Mouse (Mus musculus) forebrain, embryonic 16.5 days (tissue): ENCODE results near the gene Cyp4v3. TPM values are rescaled to one million over a fixed set of nuclear protein-coding genes. Genes with fewer than 3 reads are reported as not detected.

ENCODE experiments used
- ATAC-seq: fragments of 200-750 bp; cut with Nextera tagmentation; 2 replicates; pipeline ENCODE4 v1.8.0; 2017; ENCODE audit warnings: mild to moderate bottlenecking, moderate library complexity
- H3K27ac ChIP-seq: fragments of 300-500 bp; sonication (generic); 2 replicates; pipeline ENCODE4 v1.5.1; 2014; ENCODE audit warnings: low read length, control low read depth
- H3K27me3 ChIP-seq: fragments of 300-500 bp; sonication (generic); replicated peaks from 2 replicates; pipeline ENCODE4 v1.6.1; 2014; ENCODE audit warnings: low read length; ENCODE audit not compliant: control insufficient read depth, insufficient read depth
- H3K36me3 ChIP-seq: fragments of 300-500 bp; sonication (generic); 2 replicates; pipeline ENCODE4 v1.6.1; 2014; ENCODE audit not compliant: control insufficient read depth, insufficient read depth
- H3K4me1 ChIP-seq: fragments of 300-500 bp; sonication (generic); replicated peaks from 2 replicates; pipeline ENCODE4 v1.6.1; 2014; ENCODE audit warnings: low read length; ENCODE audit not compliant: control insufficient read depth, insufficient read depth
- H3K4me2 ChIP-seq: fragments of 300-500 bp; sonication (generic); 2 replicates; pipeline ENCODE4 v1.6.1; 2014; ENCODE audit warnings: mild to moderate bottlenecking, low read length, control low read depth
- H3K4me3 ChIP-seq: fragments of 300-500 bp; sonication (generic); replicated peaks from 2 replicates; pipeline ENCODE4 v1.5.1; 2014; ENCODE audit warnings: mild to moderate bottlenecking, low read length, control low read depth
- H3K9ac ChIP-seq: fragments of 300-500 bp; sonication (generic); replicated peaks from 2 replicates; pipeline ENCODE4 v1.6.1; 2014; ENCODE audit warnings: low read depth, low read length, control low read depth
- H3K9me3 ChIP-seq: fragments of 300-500 bp; sonication (generic); 2 replicates; pipeline ENCODE4 v1.6.1; 2016; ENCODE audit warnings: low read length; ENCODE audit not compliant: control insufficient read depth
- WGBS: fragments of 180-500 bp; shearing (Covaris S2); extraction: QIAGEN DNeasy Blood & Tissue Kit; methylation state at CpG from one replicate; pipeline ENCODE4 v1.1.7; 2014; 5-methylcytosine and 5-hydroxymethylcytosine counted together
- polyA plus RNA-seq: library from polyadenylated mRNA; unstranded; fragments of >200 nt; fragmentation: Nextera tagmentation; extraction: Ambion mirVana; gene quantifications from 2 replicates; pipeline ENCODE4 v1.2.1, GENCODE M21; 2015

Cyp4v3 gene
- polyA plus RNA-seq, 1 experiment from 2014 or later, result 0.85 TPM

GRCm38 (mm10) chr8:45291790-45292189, 41.2 kb downstream of the Cyp4v3 start:
- WGBS, result 67% methylated on average over 2 of the region's 2 CpGs
- Histone ChIP-seq H3K9ac (no peak overlapping the region), H3K4me3 (no peak overlapping the region), H3K4me1 (no peaks in the 10 kb centered on the region), H3K4me2 (no peak overlapping the region), H3K27ac (no peak overlapping the region), H3K36me3 (no peaks in the 10 kb centered on the region), H3K9me3 (no peaks in the 10 kb centered on the region), H3K27me3 (no peaks in the 10 kb centered on the region)
- peak; percentile 86 for ATAC-seq

GRCm38 (mm10) chr8:45281630-45282029, 51.4 kb downstream of the Cyp4v3 start:
- Histone ChIP-seq H3K4me3 (no peak overlapping the region), H3K9me3 (no peaks in the 10 kb centered on the region), H3K36me3 (no peaks in the 10 kb centered on the region), H3K27ac (no peak overlapping the region), H3K9ac (no peak overlapping the region), H3K27me3 (no peaks in the 10 kb centered on the region), H3K4me2 (no peak overlapping the region), H3K4me1 (no peaks in the 10 kb centered on the region)
- 76% methylated on average over 8 of the region's 8 CpGs for WGBS
- no peak for ATAC-seq

- no peak overlapping the region for H3K4me3 ChIP-seq
- 79% methylated on average over 3 of the region's 3 CpGs for WGBS
These were observed 55.6 kb downstream of the Cyp4v3 start for GRCm38 (mm10) chr8:45277453-45277852.

GRCm38 (mm10) chr8:45274317-45274716, 58.7 kb downstream of the Cyp4v3 start:
- WGBS, result 72% methylated on average over 4 of the region's 4 CpGs
- H3K27ac ChIP-seq, result no peak overlapping the region
- H3K27me3 ChIP-seq, result no peaks in the 10 kb centered on the region
- H3K9me3 ChIP-seq, result no peaks in the 10 kb centered on the region
- no peak overlapping the region for H3K4me2 ChIP-seq
- H3K4me1 ChIP-seq, result no peaks in the 10 kb centered on the region
- H3K9ac ChIP-seq, result no peak overlapping the region
- ATAC-seq, result peak; percentile 62; the same call in 1 of the 2 replicates
- no peak overlapping the region for H3K4me3 ChIP-seq
- H3K36me3 ChIP-seq, result no peaks in the 10 kb centered on the region

More at GRCm38 (mm10) chr8:45277453-45277852, 55.6 kb downstream of the Cyp4v3 start:
- Histone ChIP-seq H3K27ac (no peak overlapping the region), H3K27me3 (no peaks in the 10 kb centered on the region), H3K36me3 (no peaks in the 10 kb centered on the region), H3K9me3 (no peaks in the 10 kb centered on the region), H3K4me2 (no peak overlapping the region), H3K9ac (no peak overlapping the region), H3K4me1 (no peaks in the 10 kb centered on the region)
- ATAC-seq, result no peak

GRCm38 (mm10) chr8:45269056-45269455, 64.0 kb downstream of the Cyp4v3 start:
- no peaks in the 10 kb centered on the region for H3K9me3 ChIP-seq
- H3K36me3 ChIP-seq, result no peaks in the 10 kb centered on the region
- no peak overlapping the region for H3K27ac ChIP-seq
- H3K4me1 ChIP-seq, result no peaks in the 10 kb centered on the region
- no peak for ATAC-seq
- H3K9ac ChIP-seq, result no peak overlapping the region
- H3K4me3 ChIP-seq, result no peak overlapping the region
- H3K4me2 ChIP-seq, result no peak overlapping the region
- H3K27me3 ChIP-seq, result no peaks in the 10 kb centered on the region

- no peaks in the 10 kb centered on the region for H3K36me3 ChIP-seq
- no peaks in the 10 kb centered on the region for H3K9me3 ChIP-seq
- H3K4me2 ChIP-seq, result no peak overlapping the region
- ATAC-seq, result no peak
- H3K4me3 ChIP-seq, result no peak overlapping the region
- H3K27ac ChIP-seq, result no peak overlapping the region
- H3K4me1 ChIP-seq, result no peaks in the 10 kb centered on the region
- H3K9ac ChIP-seq, result no peak overlapping the region
- no peaks in the 10 kb centered on the region for H3K27me3 ChIP-seq
These were observed 64.5 kb downstream of the Cyp4v3 start for GRCm38 (mm10) chr8:45268485-45268884.

GRCm38 (mm10) chr8:45267611-45268391, 65.2 kb downstream of the Cyp4v3 start:
- 92% methylated on average over 4 of the region's 4 CpGs for WGBS
- no peaks in the 10 kb centered on the region for H3K27me3 ChIP-seq
- no peaks in the 10 kb centered on the region for H3K4me1 ChIP-seq
- no peak overlapping the region for H3K9ac ChIP-seq
- H3K4me3 ChIP-seq, result no peak overlapping the region
- no peaks in the 10 kb centered on the region for H3K9me3 ChIP-seq
- H3K27ac ChIP-seq, result no peak overlapping the region
- no peaks in the 10 kb centered on the region for H3K36me3 ChIP-seq
- no peak overlapping the region for H3K4me2 ChIP-seq
- no peak for ATAC-seq

- H3K36me3 ChIP-seq, result no peaks in the 10 kb centered on the region
- no peaks in the 10 kb centered on the region for H3K9me3 ChIP-seq
- no peak overlapping the region for H3K27ac ChIP-seq
- H3K4me1 ChIP-seq, result no peaks in the 10 kb centered on the region
- H3K9ac ChIP-seq, result no peak overlapping the region
- no peak for ATAC-seq
- no peaks in the 10 kb centered on the region for H3K27me3 ChIP-seq
- no peak overlapping the region for H3K4me2 ChIP-seq
- WGBS, result 41% methylated on average over 8 of the region's 8 CpGs
- no peak overlapping the region for H3K4me3 ChIP-seq
These were observed 66.0 kb downstream of the Cyp4v3 start for GRCm38 (mm10) chr8:45266993-45267392.

- Histone ChIP-seq H3K9ac (no peak overlapping the region), H3K4me1 (no peaks in the 10 kb centered on the region), H3K9me3 (no peaks in the 10 kb centered on the region), H3K27me3 (no peaks in the 10 kb centered on the region), H3K27ac (no peak overlapping the region), H3K4me2 (no peak overlapping the region), H3K36me3 (no peaks in the 10 kb centered on the region), H3K4me3 (no peak overlapping the region)
- no peak for ATAC-seq
- WGBS, result 89% methylated on average over 4 of the region's 4 CpGs
These were observed 68.1 kb downstream of the Cyp4v3 start for GRCm38 (mm10) chr8:45264918-45265317.

GRCm38 (mm10) chr8:45262851-45263250, 70.2 kb downstream of the Cyp4v3 start:
- Histone ChIP-seq H3K36me3 (no peaks in the 10 kb centered on the region), H3K4me1 (no peaks in the 10 kb centered on the region), H3K4me3 (no peak overlapping the region), H3K4me2 (no peak overlapping the region), H3K27ac (no peak overlapping the region), H3K9me3 (no peaks in the 10 kb centered on the region), H3K27me3 (no peaks in the 10 kb centered on the region), H3K9ac (no peak overlapping the region)
- WGBS, result 86% methylated on average over 3 of the region's 3 CpGs
- no peak for ATAC-seq
